Mouse (Mus musculus): Measurements from ENCODE around the gene Sesn3. TPM values are rescaled to one million over a fixed set of nuclear protein-coding genes. Genes with fewer than 3 reads are reported as not detected.

The Sesn3 gene
- polyA plus RNA-seq, 1 experiment from 2014 or later, result 12.9 TPM

- TF ChIP-seq CTCF (IDR thresholded peaks at IDR 0.05; ENCODE audit: low read depth), result peak; percentile 62
- DNase-seq (ENCODE audit: low spot score) (peak; percentile 46), ATAC-seq (replicated peaks; ENCODE audit: low FRiP score, low read depth) (peak; percentile 59; the same call in 1 of the 2 replicates)
- no peaks in the 10 kb centered on the region for H3K36me3 ChIP-seq (ENCODE audit: insufficient read depth, low read length)
- H3K4me1 ChIP-seq (replicated peaks; ENCODE audit: insufficient read depth, low read length), result no peaks in the 10 kb centered on the region
- H3K9me3 ChIP-seq (replicated peaks; ENCODE audit: low read length), result no peaks in the 10 kb centered on the region
- WGBS, result 81% methylated on average over 4 of the region's 4 CpGs
- H3K9ac ChIP-seq (ENCODE audit: low read depth, low read length), result no peak overlapping the region
- no peaks in the 10 kb centered on the region for H3K27me3 ChIP-seq (ENCODE audit: insufficient read depth, low read length)
- H3K4me2 ChIP-seq (ENCODE audit: low read length), result no peak overlapping the region
- no peak overlapping the region for H3K4me3 ChIP-seq (replicated peaks; ENCODE audit: low read depth, low read length)
- H3K27ac ChIP-seq, result no peak overlapping the region
These were observed 82.2 kb downstream of the Sesn3 start for GRCm38 (mm10) chr9:14357033-14357432.

- H3K9me3 ChIP-seq (replicated peaks; ENCODE audit: low read length), result no peaks in the 10 kb centered on the region
- H3K27ac ChIP-seq, result no peak overlapping the region
- no peak overlapping the region for H3K4me2 ChIP-seq (ENCODE audit: low read length)
- WGBS, result 80% methylated on average over 8 of the region's 8 CpGs
- no peak for ATAC-seq (replicated peaks; ENCODE audit: low FRiP score, low read depth)
- TF ChIP-seq CTCF (IDR thresholded peaks at IDR 0.05; ENCODE audit: low read depth), result no peak
- no peak overlapping the region for H3K9ac ChIP-seq (ENCODE audit: low read depth, low read length)
- H3K4me3 ChIP-seq (replicated peaks; ENCODE audit: low read depth, low read length), result no peak overlapping the region
- no peaks in the 10 kb centered on the region for H3K27me3 ChIP-seq (ENCODE audit: insufficient read depth, low read length)
- no peak for DNase-seq (ENCODE audit: low spot score)
- H3K36me3 ChIP-seq (ENCODE audit: insufficient read depth, low read length), result no peaks in the 10 kb centered on the region
- no peaks in the 10 kb centered on the region for H3K4me1 ChIP-seq (replicated peaks; ENCODE audit: insufficient read depth, low read length)
These were observed 87.4 kb downstream of the Sesn3 start for GRCm38 (mm10) chr9:14362068-14362768.

- H3K9me3 ChIP-seq (replicated peaks; ENCODE audit: low read length), result no peaks in the 10 kb centered on the region
- H3K9ac ChIP-seq (ENCODE audit: low read depth, low read length), result no peak overlapping the region
- H3K27ac ChIP-seq, result no peak overlapping the region
- WGBS, result 86% methylated on average over 6 of the region's 6 CpGs
- H3K4me1 ChIP-seq (replicated peaks; ENCODE audit: insufficient read depth, low read length), result no peaks in the 10 kb centered on the region
- H3K4me2 ChIP-seq (ENCODE audit: low read length), result no peak overlapping the region
- H3K36me3 ChIP-seq (ENCODE audit: insufficient read depth, low read length), result no peaks in the 10 kb centered on the region
- ATAC-seq (replicated peaks; ENCODE audit: low FRiP score, low read depth), result peak; percentile 86
- no peak overlapping the region for H3K4me3 ChIP-seq (replicated peaks; ENCODE audit: low read depth, low read length)
- no peak for TF ChIP-seq CTCF (IDR thresholded peaks at IDR 0.05; ENCODE audit: low read depth)
- no peak for DNase-seq (ENCODE audit: low spot score)
- H3K27me3 ChIP-seq (ENCODE audit: insufficient read depth, low read length), result no peaks in the 10 kb centered on the region
These were observed 88.7 kb downstream of the Sesn3 start for GRCm38 (mm10) chr9:14363540-14363939.

GRCm38 (mm10) chr9:14364719-14365118 is 89.9 kb downstream of the Sesn3 start:
- WGBS, result 94% methylated on average over 9 of the region's 9 CpGs
- no peak overlapping the region for H3K27ac ChIP-seq

GRCm38 (mm10) chr9:14365481-14366125 is 90.7 kb downstream of the Sesn3 start:
- 61% methylated on average over 4 of the region's 4 CpGs for WGBS
- peak overlapping the region; percentile 38 for H3K27ac ChIP-seq
- no peak overlapping the region for H3K4me3 ChIP-seq (replicated peaks; ENCODE audit: low read depth, low read length)
- no peaks in the 10 kb centered on the region for H3K36me3 ChIP-seq (ENCODE audit: insufficient read depth, low read length)
- ATAC-seq (replicated peaks; ENCODE audit: low FRiP score, low read depth) (no peak), DNase-seq (ENCODE audit: low spot score) (no peak)
- H3K4me1 ChIP-seq (replicated peaks; ENCODE audit: insufficient read depth, low read length), result no peaks in the 10 kb centered on the region
- no peaks in the 10 kb centered on the region for H3K27me3 ChIP-seq (ENCODE audit: insufficient read depth, low read length)
- TF ChIP-seq CTCF (IDR thresholded peaks at IDR 0.05; ENCODE audit: low read depth), result no peak
- no peaks in the 10 kb centered on the region for H3K9me3 ChIP-seq (replicated peaks; ENCODE audit: low read length)
- H3K4me2 ChIP-seq (ENCODE audit: low read length), result no peak overlapping the region
- H3K9ac ChIP-seq (ENCODE audit: low read depth, low read length), result no peak overlapping the region

More at GRCm38 (mm10) chr9:14364719-14365118, 89.9 kb downstream of the Sesn3 start:
- H3K9ac ChIP-seq (ENCODE audit: low read depth, low read length), result no peak overlapping the region
- DNase-seq (ENCODE audit: low spot score) (no peak), ATAC-seq (replicated peaks; ENCODE audit: low FRiP score, low read depth) (no peak)
- no peak overlapping the region for H3K4me3 ChIP-seq (replicated peaks; ENCODE audit: low read depth, low read length)
- no peaks in the 10 kb centered on the region for H3K4me1 ChIP-seq (replicated peaks; ENCODE audit: insufficient read depth, low read length)
- TF ChIP-seq CTCF (IDR thresholded peaks at IDR 0.05; ENCODE audit: low read depth), result no peak
- H3K9me3 ChIP-seq (replicated peaks; ENCODE audit: low read length), result no peaks in the 10 kb centered on the region
- H3K4me2 ChIP-seq (ENCODE audit: low read length), result no peak overlapping the region
- no peaks in the 10 kb centered on the region for H3K27me3 ChIP-seq (ENCODE audit: insufficient read depth, low read length)
- no peaks in the 10 kb centered on the region for H3K36me3 ChIP-seq (ENCODE audit: insufficient read depth, low read length)

- Histone ChIP-seq H3K27me3 (ENCODE audit: insufficient read depth, low read length) (no peaks in the 10 kb centered on the region), H3K9ac (ENCODE audit: low read depth, low read length) (no peak overlapping the region), H3K27ac (no peak overlapping the region), H3K4me2 (ENCODE audit: low read length) (no peak overlapping the region), H3K4me3 (replicated peaks; ENCODE audit: low read depth, low read length) (no peak overlapping the region), H3K9me3 (replicated peaks; ENCODE audit: low read length) (no peaks in the 10 kb centered on the region), H3K36me3 (ENCODE audit: insufficient read depth, low read length) (no peaks in the 10 kb centered on the region), H3K4me1 (replicated peaks; ENCODE audit: insufficient read depth, low read length) (no peaks in the 10 kb centered on the region)
- ATAC-seq (replicated peaks; ENCODE audit: low FRiP score, low read depth), result no peak
- WGBS, result 93% methylated on average over 4 of the region's 4 CpGs
- no peak for DNase-seq (ENCODE audit: low spot score)
- no peak for TF ChIP-seq CTCF (IDR thresholded peaks at IDR 0.05; ENCODE audit: low read depth)
These were observed 93.0 kb downstream of the Sesn3 start for GRCm38 (mm10) chr9:14367850-14368249.
